Mouse (Mus musculus) kidney, embryonic 16.5 days (tissue): Measurements from ENCODE around the gene Sdccag8. TPM values are rescaled to one million over a fixed set of nuclear protein-coding genes. Genes with fewer than 3 reads are reported as not detected.
A peak's percentile ranks its signal among the peaks of the same experiment; 100 is the strongest.

Source experiments
- ATAC-seq: fragments of 200-750 bp; cut with Nextera tagmentation; 2 replicates; pipeline ENCODE4 v1.8.0; 2017; ENCODE audit warnings: moderate TSS enrichment; ENCODE audit not compliant: low FRiP score, low TSS enrichment
- H3K27ac ChIP-seq: fragments of 300-500 bp; sonication (generic); 2 replicates; pipeline ENCODE4 v1.5.1; 2014; ENCODE audit warnings: low read length
- H3K27me3 ChIP-seq: fragments of 300-500 bp; sonication (generic); 2 replicates; pipeline ENCODE4 v1.6.1; 2014; ENCODE audit warnings: low read length, control low read depth, mixed read lengths; ENCODE audit not compliant: insufficient read depth
- H3K36me3 ChIP-seq: fragments of 300-500 bp; sonication (generic); 2 replicates; pipeline ENCODE4 v1.6.1; 2014; ENCODE audit warnings: low read length, control low read depth, mixed read lengths; ENCODE audit not compliant: insufficient read depth
- H3K4me1 ChIP-seq: fragments of 300-500 bp; sonication (generic); 2 replicates; pipeline ENCODE4 v1.6.1; 2014; ENCODE audit warnings: low read length, control low read depth, mixed read lengths; ENCODE audit not compliant: insufficient read depth
- H3K4me2 ChIP-seq: fragments of 300-500 bp; sonication (generic); replicated peaks from 2 replicates; pipeline ENCODE4 v1.6.1; 2014; ENCODE audit warnings: low read depth, low read length
- H3K4me3 ChIP-seq: fragments of 300-500 bp; sonication (generic); 2 replicates; pipeline ENCODE4 v1.5.1; 2014; ENCODE audit warnings: mild to moderate bottlenecking, low read length
- H3K9ac ChIP-seq: fragments of 300-500 bp; sonication (generic); replicated peaks from 2 replicates; pipeline ENCODE4 v1.6.1; 2014; ENCODE audit warnings: low read length
- H3K9me3 ChIP-seq: fragments of 300-500 bp; sonication (generic); 2 replicates; pipeline ENCODE4 v1.6.1; 2016; ENCODE audit warnings: low read length, control low read depth
- WGBS: fragments of 180-500 bp; shearing (Covaris S2); extraction: QIAGEN DNeasy Blood & Tissue Kit; methylation state at CpG from one replicate; pipeline ENCODE4 v1.1.7; 2014; 5-methylcytosine and 5-hydroxymethylcytosine counted together
- polyA plus RNA-seq: library from polyadenylated mRNA; unstranded; fragments of >200 nt; fragmentation: Nextera tagmentation; extraction: Ambion mirVana; gene quantifications from 2 replicates; pipeline ENCODE4 v1.2.1, GENCODE M21; 2015

The Sdccag8 gene
- polyA plus RNA-seq, 1 experiment from 2014 or later, result 20.1 TPM

DNA sequence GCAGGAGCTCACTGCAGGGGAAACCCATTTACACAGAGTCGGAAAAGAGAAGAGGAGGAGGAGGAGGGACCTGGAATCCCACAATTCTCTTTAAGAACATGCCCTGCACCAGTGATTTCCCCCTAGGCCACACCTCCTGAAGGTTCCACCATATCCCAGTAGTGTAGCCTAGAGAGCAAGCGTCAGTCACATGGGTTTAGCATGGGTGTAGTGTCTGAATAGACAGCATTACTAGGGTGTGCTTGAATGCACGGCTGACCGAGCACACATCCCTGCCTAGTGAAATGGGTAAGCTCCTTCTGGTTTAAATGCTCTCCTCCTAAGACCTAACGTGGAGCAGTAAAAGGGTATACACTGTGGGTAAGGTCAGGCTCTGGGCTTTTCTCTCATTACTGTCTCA is 148.4 kb downstream of the Sdccag8 start:
- WGBS, result 52% methylated on average over 5 of the region's 5 CpGs

DNA sequence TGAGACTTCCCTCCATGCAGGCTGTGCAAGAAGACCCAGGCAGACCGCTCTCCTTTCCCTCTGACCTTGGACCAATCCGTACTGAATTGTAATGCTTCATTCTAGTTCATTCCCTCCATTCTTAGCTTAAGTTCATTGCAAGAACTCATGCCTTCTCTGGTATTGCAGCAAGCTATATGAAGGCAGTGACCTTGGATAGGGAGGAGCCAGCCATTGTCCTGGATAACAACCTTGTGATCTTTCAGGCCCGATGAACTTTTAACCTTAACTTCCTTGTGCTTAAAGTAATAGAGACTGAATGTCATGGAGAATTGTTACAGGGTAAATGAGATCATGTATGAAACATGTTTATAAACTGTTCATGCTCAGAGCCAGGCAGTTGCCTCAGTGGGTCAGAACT is 152.8 kb downstream of the Sdccag8 start:
- Histone ChIP-seq H3K9ac (no peak overlapping the region), H3K4me2 (no peak overlapping the region), H3K4me1 (peaks cover 11% of the 10 kb centered on the region), H3K4me3 (no peak overlapping the region), H3K9me3 (no peaks in the 10 kb centered on the region), H3K36me3 (no peaks in the 10 kb centered on the region), H3K27ac (no peak overlapping the region), H3K27me3 (no peaks in the 10 kb centered on the region)
- WGBS, result 81% methylated on average over 3 of the region's 3 CpGs
- ATAC-seq, result no peak

More for the DNA sequence above, 148.4 kb downstream of the Sdccag8 start:
- no peaks in the 10 kb centered on the region for H3K9me3 ChIP-seq
- H3K4me2 ChIP-seq, result no peak overlapping the region
- no peak overlapping the region for H3K4me3 ChIP-seq
- H3K9ac ChIP-seq, result no peak overlapping the region
- ATAC-seq, result peak; percentile 90
- no peaks in the 10 kb centered on the region for H3K27me3 ChIP-seq
- H3K4me1 ChIP-seq, result peaks cover 12% of the 10 kb centered on the region
- H3K27ac ChIP-seq, result no peak overlapping the region
- no peaks in the 10 kb centered on the region for H3K36me3 ChIP-seq

DNA sequence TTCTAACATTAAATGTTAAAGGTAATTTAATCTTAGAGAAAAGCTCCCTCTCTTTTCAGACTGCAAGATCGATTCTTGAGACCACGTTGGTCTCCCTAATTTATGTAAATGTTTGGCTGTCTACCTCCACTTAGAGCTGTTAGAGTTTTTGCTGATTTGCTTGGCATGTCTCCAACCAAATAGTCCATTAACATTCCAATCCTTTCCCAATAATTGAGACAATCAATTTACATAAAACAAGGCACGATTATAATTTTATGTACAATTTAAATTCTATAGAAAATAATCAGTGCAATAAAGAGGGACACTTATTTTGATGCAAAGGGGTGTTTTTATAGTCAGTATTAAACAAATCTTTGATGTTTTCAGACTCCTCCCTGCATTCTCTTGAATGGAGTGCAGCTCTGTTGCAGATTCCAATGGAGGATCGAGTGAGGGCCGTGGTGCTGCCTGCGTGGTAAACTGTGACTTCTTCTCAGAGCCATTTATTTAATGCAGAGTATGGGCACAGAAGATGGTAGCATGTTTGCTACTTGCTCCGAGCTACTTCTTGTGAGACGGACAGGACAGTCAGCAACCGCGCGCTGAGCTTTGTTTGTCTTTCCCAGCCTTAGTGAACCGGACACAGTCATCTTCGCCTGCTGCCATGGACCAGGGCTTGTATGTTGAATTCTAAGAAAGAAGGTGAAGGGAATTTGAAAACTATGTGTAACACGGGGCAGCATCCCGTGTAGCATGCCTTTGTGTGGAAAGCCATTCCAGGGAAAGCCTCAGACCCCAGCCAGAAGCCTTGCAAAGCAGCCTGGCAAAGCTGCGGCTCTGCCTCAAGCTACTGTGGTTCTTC is 156.4 kb downstream of the Sdccag8 start:
- no peak overlapping the region for H3K4me3 ChIP-seq
- H3K9me3 ChIP-seq, result no peaks in the 10 kb centered on the region
- H3K36me3 ChIP-seq, result no peaks in the 10 kb centered on the region
- no peaks in the 10 kb centered on the region for H3K27me3 ChIP-seq
- no peaks in the 10 kb centered on the region for H3K4me1 ChIP-seq
- WGBS, result 70% methylated on average over 16 of the region's 16 CpGs
- no peak overlapping the region for H3K9ac ChIP-seq
- no peak for ATAC-seq
- no peak overlapping the region for H3K27ac ChIP-seq
- no peak overlapping the region for H3K4me2 ChIP-seq

DNA sequence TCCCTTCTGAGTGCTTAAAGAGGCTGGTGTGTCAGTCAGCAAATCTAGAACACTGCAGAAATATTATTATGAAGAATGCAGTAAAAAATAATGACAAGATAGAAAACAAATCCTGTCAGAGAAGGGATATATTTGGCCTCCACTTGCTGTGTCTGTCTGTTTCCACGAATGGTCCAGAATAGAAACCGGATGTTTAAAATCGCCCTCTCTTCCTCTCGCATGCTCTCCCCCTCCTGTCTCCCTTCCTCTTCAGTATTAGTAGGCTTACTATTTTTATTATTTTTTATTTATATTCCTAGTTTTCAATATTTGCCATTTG is 157.0 kb downstream of the Sdccag8 start:
- Histone ChIP-seq H3K9me3 (no peaks in the 10 kb centered on the region), H3K9ac (no peak overlapping the region), H3K4me2 (no peak overlapping the region), H3K4me1 (no peaks in the 10 kb centered on the region), H3K27ac (no peak overlapping the region), H3K27me3 (no peaks in the 10 kb centered on the region), H3K36me3 (no peaks in the 10 kb centered on the region), H3K4me3 (no peak overlapping the region)
- WGBS, result 82% methylated on average over 4 of the region's 4 CpGs
- no peak for ATAC-seq

DNA sequence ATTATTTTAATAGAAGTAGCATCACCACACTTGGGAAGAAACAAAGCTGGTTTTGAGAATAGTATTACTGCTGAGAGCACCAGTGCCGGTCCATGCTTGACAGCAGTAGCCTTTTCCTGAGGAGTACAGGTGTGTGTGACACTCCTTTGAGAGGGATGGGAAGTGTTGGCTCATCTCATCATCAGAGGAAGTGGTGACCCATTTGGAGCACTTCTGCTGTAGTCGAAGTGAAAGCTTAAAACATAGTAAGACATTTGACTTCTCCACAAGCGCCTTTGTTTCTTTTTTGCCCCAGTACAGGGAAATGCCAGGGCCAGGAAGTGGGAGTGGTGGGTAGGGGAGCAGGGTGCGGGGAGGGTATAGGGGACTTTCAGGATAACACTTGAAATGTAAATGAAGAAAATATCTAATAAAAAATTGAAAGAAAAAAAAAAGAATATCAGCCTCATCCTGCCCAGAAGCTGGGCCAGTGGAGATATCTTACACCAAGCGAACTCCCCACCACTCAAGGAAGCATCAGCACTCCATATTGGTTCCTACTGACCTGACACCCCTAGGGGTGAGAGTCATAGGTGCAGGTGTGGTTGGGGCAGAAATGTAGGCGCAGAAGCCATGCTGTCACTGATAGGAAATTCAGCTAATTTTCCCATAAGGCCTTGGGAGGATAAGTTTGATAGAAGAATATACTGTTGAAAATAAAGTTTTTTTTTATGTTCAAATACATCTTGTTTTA is 159.1 kb downstream of the Sdccag8 start:
- 80% methylated on average over 6 of the region's 6 CpGs for WGBS
- Histone ChIP-seq H3K27ac (no peak overlapping the region), H3K9ac (no peak overlapping the region), H3K4me1 (no peaks in the 10 kb centered on the region), H3K27me3 (no peaks in the 10 kb centered on the region), H3K4me3 (no peak overlapping the region), H3K4me2 (no peak overlapping the region), H3K36me3 (no peaks in the 10 kb centered on the region), H3K9me3 (no peaks in the 10 kb centered on the region)
- ATAC-seq, result no peak

DNA sequence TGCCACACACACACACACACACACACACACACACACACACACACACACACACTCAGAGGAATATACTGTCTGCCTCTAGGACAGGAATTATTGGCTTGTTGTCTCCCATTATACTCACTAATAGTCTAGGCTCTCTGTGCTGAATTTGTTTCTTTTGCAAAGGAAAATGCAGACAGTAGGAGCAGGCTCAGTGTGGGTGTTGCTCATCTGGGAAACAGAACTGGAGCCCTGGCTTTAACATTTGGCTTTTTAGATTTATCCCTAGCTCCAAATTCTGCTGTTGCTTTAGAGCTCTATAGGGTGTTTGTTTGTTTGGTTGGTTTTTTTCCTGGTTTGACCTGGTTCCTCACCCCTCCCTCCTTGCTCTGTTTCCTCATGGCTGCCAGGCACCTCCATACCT is 164.8 kb downstream of the Sdccag8 start:
- ATAC-seq, result no peak

DNA sequence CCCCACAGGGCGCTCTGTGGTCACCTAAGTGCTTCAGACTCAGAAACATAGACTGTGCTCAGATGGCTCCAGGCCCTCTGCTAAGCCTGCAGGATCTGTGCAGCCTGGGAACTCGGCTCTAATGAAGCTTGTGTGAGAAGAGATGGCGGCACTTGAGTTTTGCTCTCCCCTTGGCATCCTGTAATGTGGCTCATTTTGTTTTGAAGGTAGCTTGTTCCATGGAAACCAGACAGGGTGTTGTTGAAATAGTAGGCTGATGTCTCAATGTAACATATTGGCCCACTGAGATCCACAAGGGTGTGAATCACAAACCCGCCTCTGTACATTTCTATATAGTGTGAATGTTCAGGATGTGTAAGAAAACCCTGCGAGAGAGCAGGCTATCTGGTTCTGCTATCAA is 165.7 kb downstream of the Sdccag8 start:
- H3K4me2 ChIP-seq, result no peak overlapping the region
- H3K4me1 ChIP-seq, result peaks cover 4% of the 10 kb centered on the region; the same call in 1 of the 2 replicates
- no peak for ATAC-seq
- no peaks in the 10 kb centered on the region for H3K36me3 ChIP-seq
- H3K27me3 ChIP-seq, result no peaks in the 10 kb centered on the region
- no peak overlapping the region for H3K9ac ChIP-seq
- WGBS, result 83% methylated on average over 5 of the region's 5 CpGs
- H3K9me3 ChIP-seq, result no peaks in the 10 kb centered on the region
- H3K27ac ChIP-seq, result no peak overlapping the region
- H3K4me3 ChIP-seq, result no peak overlapping the region

More for the DNA sequence above, 164.8 kb downstream of the Sdccag8 start:
- Histone ChIP-seq H3K4me1 (peaks cover 4% of the 10 kb centered on the region; the same call in 1 of the 2 replicates), H3K9me3 (no peaks in the 10 kb centered on the region), H3K27me3 (no peaks in the 10 kb centered on the region), H3K27ac (no peak overlapping the region), H3K4me2 (no peak overlapping the region), H3K9ac (no peak overlapping the region), H3K36me3 (no peaks in the 10 kb centered on the region), H3K4me3 (no peak overlapping the region)

DNA sequence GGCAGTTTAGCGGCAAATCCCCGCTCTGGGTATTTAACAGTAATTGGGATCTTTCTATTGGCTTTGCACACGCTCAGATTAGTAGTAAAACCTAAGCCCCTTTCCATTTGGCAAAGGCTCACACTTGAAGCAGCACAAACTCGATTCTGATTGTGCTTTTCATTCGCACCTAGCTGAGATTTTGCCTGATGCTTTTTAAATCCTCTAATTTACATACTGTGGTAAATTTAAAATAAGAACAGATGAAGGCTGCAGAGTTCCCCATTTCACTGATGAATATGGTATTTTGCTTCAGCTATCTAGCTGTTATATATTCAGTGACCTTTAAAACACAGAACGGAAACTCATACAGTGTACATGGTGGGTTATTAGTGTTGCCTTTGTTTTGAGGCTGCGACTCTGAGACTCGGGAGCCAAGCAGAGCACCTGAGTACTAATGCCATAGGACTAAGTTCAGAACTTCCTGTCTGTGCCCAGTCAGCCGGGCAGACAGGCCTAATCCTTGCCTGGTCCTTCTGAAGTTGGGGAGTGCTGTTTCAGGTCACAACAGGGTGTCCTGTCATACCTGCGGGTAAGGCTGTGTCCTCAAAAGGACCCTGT is 166.4 kb downstream of the Sdccag8 start:
- Histone ChIP-seq H3K36me3 (no peaks in the 10 kb centered on the region), H3K9ac (no peak overlapping the region), H3K4me1 (peaks cover 4% of the 10 kb centered on the region; the same call in 1 of the 2 replicates), H3K9me3 (no peaks in the 10 kb centered on the region), H3K27ac (no peak overlapping the region), H3K4me2 (no peak overlapping the region), H3K4me3 (no peak overlapping the region), H3K27me3 (no peaks in the 10 kb centered on the region)
- ATAC-seq, result no peak
- WGBS, result 89% methylated on average over 10 of the region's 10 CpGs

DNA sequence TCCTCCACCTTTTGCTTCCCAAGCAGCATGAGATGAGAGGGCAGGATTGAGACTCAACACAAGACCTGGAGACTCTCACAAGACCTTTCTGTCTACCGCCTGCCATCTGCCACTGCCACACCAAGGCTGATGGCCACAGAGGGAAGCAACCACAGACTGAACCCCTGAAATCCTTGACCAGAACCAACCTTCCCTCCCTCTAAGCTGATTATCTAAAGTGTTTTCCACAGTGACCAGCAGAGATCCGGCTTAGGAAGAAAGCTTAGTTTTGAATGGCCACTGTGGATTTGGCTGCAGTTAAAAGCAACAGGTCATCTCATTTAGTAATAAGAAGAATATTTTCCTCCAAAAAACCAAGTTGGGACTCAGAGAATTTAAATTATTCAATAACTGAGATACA is 167.1 kb downstream of the Sdccag8 start:
- no peak for ATAC-seq
- H3K4me3 ChIP-seq, result no peak overlapping the region
- H3K9ac ChIP-seq, result no peak overlapping the region
- H3K9me3 ChIP-seq, result no peaks in the 10 kb centered on the region
- H3K36me3 ChIP-seq, result no peaks in the 10 kb centered on the region
- no peaks in the 10 kb centered on the region for H3K27me3 ChIP-seq
- WGBS, result 90% methylated on average over 2 of the region's 2 CpGs
- peaks cover 4% of the 10 kb centered on the region; the same call in 1 of the 2 replicates for H3K4me1 ChIP-seq
- no peak overlapping the region for H3K4me2 ChIP-seq
- no peak overlapping the region for H3K27ac ChIP-seq

DNA sequence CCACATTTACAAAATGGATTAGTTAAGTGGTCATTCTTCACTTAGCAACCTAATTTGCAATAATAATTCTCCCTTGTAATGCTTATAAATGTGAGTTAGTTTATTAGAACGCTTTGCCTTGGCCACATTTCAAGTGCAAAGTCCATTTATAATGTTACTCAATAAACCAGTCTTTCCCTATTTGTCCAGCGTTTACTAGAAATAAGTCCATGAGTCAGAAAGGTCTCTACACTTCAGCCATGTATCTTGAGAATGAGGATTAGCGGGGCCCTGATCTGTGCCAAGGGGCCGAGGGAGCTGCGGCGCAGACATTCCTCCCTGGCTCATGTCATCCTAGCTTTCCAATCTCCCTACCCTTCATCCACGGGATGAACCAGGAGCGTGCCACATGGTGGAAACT is 168.2 kb downstream of the Sdccag8 start:
- no peaks in the 10 kb centered on the region for H3K36me3 ChIP-seq
- no peak for ATAC-seq
- H3K27ac ChIP-seq, result no peak overlapping the region
- peaks cover 4% of the 10 kb centered on the region; the same call in 1 of the 2 replicates for H3K4me1 ChIP-seq
- H3K27me3 ChIP-seq, result no peaks in the 10 kb centered on the region
- H3K9ac ChIP-seq, result no peak overlapping the region
- no peaks in the 10 kb centered on the region for H3K9me3 ChIP-seq
- 82% methylated on average over 8 of the region's 8 CpGs for WGBS
- H3K4me2 ChIP-seq, result no peak overlapping the region
- no peak overlapping the region for H3K4me3 ChIP-seq
